Mouse (Mus musculus) stomach, embryonic 14.5 days (tissue): ENCODE results near the gene Plk1. TPM values are rescaled to one million over a fixed set of nuclear protein-coding genes. Genes with fewer than 3 reads are reported as not detected.
A peak's percentile ranks its signal among the peaks of the same experiment; 100 is the strongest.

Experiments
- ATAC-seq: fragments of 200-750 bp; cut with Nextera tagmentation; 2 replicates; pipeline ENCODE4 v1.8.0; 2017; ENCODE audit warnings: low read depth, moderate TSS enrichment; ENCODE audit not compliant: insufficient number of reproducible peaks, insufficient read depth, low FRiP score
- H3K27ac ChIP-seq: fragments of 300-500 bp; sonication (generic); 2 replicates; pipeline ENCODE4 v1.5.1; 2014; ENCODE audit warnings: mild to moderate bottlenecking, low read length, moderate library complexity, mixed read lengths
- H3K27me3 ChIP-seq: fragments of 300-500 bp; sonication (generic); 2 replicates; pipeline ENCODE4 v1.6.1; 2014; ENCODE audit warnings: low read length, control low read depth, mixed read lengths; ENCODE audit not compliant: control insufficient read depth, insufficient read depth
- H3K36me3 ChIP-seq: fragments of 300-500 bp; sonication (generic); 2 replicates; pipeline ENCODE4 v1.6.1; 2014; ENCODE audit warnings: mild to moderate bottlenecking, control low read depth, low read length, moderate library complexity, mixed read lengths; ENCODE audit not compliant: control insufficient read depth, insufficient read depth
- H3K4me1 ChIP-seq: fragments of 300-500 bp; sonication (generic); 2 replicates; pipeline ENCODE4 v1.6.1; 2014; ENCODE audit warnings: low read length, control low read depth, mixed read lengths; ENCODE audit not compliant: control insufficient read depth, insufficient read depth
- H3K4me2 ChIP-seq: fragments of 300-500 bp; sonication (generic); replicated peaks from 2 replicates; pipeline ENCODE4 v1.6.1; 2014; ENCODE audit warnings: low read depth, low read length, control low read depth
- H3K4me3 ChIP-seq: fragments of 300-500 bp; sonication (generic); 2 replicates; pipeline ENCODE4 v1.5.1; 2014; ENCODE audit warnings: low read depth, low read length, control low read depth
- H3K9ac ChIP-seq: fragments of 300-500 bp; sonication (generic); replicated peaks from 2 replicates; pipeline ENCODE4 v1.6.1; 2014; ENCODE audit warnings: low read depth, mild to moderate bottlenecking, control low read depth, low read length, moderate library complexity, mixed read lengths
- H3K9me3 ChIP-seq: fragments of 300-500 bp; sonication (generic); 2 replicates; pipeline ENCODE4 v1.6.1; 2016; ENCODE audit warnings: low read depth, low read length, control low read depth; ENCODE audit not compliant: control insufficient read depth
- WGBS: fragments of 180-500 bp; shearing (Covaris S2); extraction: QIAGEN DNeasy Blood & Tissue Kit; methylation state at CpG from one replicate; pipeline ENCODE4 v1.1.7; 2014; 5-methylcytosine and 5-hydroxymethylcytosine counted together
- polyA plus RNA-seq: library from polyadenylated mRNA; unstranded; fragments of >200 nt; fragmentation: Nextera tagmentation; extraction: Ambion mirVana; gene quantifications from 2 replicates; pipeline ENCODE4 v1.2.1, GENCODE M21; 2014

Gene Plk1
- 91.2 and 92.3 TPM in 2 replicates for polyA plus RNA-seq

DNA sequence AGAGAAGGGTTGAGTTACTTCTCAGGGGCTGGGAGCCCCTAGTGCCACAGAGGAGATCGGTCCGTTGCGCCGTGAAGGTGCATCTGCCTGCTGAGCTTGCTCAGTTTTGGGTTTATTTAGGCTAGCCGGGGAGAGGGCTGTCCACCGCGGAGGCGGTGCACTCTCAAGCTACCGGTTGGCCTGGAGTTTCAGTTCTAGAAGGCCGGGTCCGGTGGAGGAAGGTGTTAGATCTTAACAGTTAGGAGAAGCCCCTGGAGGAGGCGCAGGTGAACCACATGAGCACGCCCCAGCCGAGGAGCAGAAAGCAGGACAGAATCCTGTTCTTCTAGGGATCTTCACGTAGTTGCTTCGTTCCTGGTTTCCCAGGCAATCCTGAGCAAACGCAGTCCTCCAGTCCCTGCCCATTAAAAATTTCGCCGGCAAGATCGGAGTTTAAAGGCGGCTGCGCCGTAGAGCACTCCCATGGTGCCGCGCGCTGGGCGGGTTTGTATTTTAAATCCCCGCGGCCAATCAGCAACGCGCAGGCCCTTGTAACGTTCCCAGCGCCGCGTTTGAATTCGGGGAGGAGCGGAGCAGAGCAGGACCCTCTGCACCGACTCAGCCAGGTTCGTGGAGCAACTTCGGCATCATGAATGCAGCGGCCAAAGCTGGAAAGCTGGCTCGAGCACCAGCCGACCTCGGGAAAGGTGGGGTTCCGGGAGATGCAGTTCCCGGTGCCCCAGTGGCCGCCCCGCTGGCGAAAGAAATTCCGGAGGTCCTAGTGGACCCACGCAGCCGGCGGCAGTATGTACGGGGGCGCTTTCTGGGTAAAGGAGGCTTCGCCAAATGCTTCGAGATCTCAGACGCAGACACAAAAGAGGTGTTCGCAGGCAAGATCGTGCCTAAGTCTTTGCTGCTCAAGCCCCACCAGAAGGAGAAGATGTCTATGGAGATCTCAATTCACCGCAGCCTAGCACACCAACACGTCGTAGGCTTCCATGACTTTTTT, at the start of gene Plk1:
TSS of gene Plk1 (plus strand) at position 525 of the 988 bp plus-strand sequence.
- Histone ChIP-seq H3K4me2 (peak within 1 kb of the TSS; percentile 86), H3K4me1 (peaks cover 20% of the 10 kb centered on the region), H3K4me3 (peak within 1 kb of the TSS; percentile 72), H3K27ac (peak within 1 kb of the TSS; percentile 82), H3K9ac (peak within 1 kb of the TSS; percentile 57), H3K9me3 (no peaks in the 10 kb centered on the region), H3K27me3 (no peaks in the 10 kb centered on the region), H3K36me3 (peaks cover 27% of the 10 kb centered on the region; the same call in 1 of the 2 replicates)
- ATAC-seq: peak; percentile 94
- under 1% methylated on average over 63 of the region's 63 CpGs for WGBS

DNA sequence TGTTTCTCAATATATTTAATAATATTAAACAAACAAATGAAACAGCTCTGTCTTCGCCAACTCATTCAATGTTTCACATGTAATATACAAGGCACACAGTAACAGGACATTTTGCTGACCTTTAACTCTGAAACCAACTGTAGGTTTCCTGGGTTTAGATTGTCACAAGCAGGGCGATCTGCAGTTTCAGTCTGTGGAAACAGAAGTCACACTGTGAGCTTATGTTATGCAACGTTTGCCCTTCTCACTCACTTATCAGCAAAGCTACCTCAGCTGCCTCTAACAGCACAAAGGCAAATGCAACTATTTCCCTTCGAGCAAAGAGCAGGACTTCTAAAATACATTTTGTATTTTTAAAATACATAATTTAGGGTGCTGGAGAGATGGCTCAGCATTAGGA, 35.7 kb upstream of the Plk1 start:
- H3K27ac ChIP-seq: no peak overlapping the region
- H3K9ac ChIP-seq: no peak overlapping the region
- ATAC-seq: no peak
- H3K4me1 ChIP-seq: no peaks in the 10 kb centered on the region
- no peaks in the 10 kb centered on the region for H3K9me3 ChIP-seq
- WGBS: 86% methylated on average over 4 of the region's 4 CpGs
- H3K4me3 ChIP-seq: no peak overlapping the region
- peaks cover 32% of the 10 kb centered on the region for H3K36me3 ChIP-seq
- no peaks in the 10 kb centered on the region for H3K27me3 ChIP-seq
- no peak overlapping the region for H3K4me2 ChIP-seq

DNA sequence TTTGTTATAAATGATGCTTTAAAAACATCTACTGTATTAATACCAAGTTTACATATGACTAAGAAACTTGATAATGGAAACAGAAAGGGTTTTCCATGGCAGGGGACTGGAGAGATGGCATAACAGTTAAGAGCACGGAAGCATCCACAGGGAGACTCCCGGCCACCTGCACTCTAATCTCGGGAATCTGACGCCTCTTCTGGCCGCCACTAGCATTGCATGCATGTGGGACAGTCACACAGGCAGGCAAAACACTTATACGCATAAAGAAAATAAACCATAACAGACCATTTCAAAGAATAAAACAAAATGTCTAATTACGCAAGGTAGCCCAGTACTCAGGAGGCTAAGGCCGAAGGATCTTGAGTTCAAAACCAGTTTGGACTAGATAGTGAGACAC, 33.6 kb upstream of the Plk1 start:
- 77% methylated on average over 8 of the region's 8 CpGs for WGBS
- Histone ChIP-seq H3K27me3 (no peaks in the 10 kb centered on the region), H3K36me3 (peaks cover 27% of the 10 kb centered on the region), H3K4me1 (no peaks in the 10 kb centered on the region), H3K4me2 (no peak overlapping the region), H3K27ac (no peak overlapping the region), H3K4me3 (no peak overlapping the region), H3K9me3 (no peaks in the 10 kb centered on the region), H3K9ac (no peak overlapping the region)
- no peak for ATAC-seq

DNA sequence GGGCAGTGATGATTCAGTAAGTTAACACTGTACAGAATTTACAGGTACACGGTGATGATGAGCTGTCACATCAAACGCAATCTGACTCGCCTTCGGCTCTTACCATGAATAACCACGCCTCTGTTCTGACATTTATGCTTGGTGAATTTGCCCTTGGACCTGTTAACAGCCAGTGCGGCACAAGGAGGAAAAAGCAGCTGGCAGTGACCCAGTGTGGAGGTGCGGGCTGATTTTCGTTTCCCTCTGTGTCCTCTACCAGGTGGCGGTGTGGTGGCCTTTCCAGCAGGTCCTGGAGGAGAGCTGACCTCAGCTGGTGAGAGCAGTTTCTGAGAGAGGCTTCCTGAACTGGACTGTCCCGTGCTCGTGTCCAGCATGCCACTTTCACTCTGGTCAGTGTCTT, 32.3 kb upstream of the Plk1 start:
- no peaks in the 10 kb centered on the region for H3K27me3 ChIP-seq
- H3K27ac ChIP-seq: no peak overlapping the region
- no peak for ATAC-seq
- H3K9ac ChIP-seq: no peak overlapping the region
- H3K9me3 ChIP-seq: no peaks in the 10 kb centered on the region
- H3K4me2 ChIP-seq: no peak overlapping the region
- no peak overlapping the region for H3K4me3 ChIP-seq
- H3K4me1 ChIP-seq: no peaks in the 10 kb centered on the region
- WGBS: 96% methylated on average over 11 of the region's 11 CpGs
- H3K36me3 ChIP-seq: peaks cover 23% of the 10 kb centered on the region

DNA sequence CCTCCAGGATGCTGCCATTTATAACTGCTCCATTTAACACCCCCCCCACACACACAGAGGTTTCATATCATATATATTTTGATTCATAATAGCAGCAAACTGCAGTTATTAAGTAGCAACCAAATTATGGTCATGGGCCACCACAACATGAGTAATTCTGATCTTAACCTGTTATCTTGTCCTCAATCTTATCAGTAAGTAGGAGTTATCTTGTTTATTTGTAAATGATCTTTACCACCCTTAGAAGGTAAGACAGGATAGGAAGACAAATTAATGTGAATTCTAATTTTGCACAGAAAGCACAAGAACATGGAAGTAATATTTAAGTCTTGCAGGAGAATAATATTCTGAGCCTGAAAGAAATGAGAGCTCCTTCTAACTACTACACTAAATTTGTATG, 27.4 kb upstream of the Plk1 start:
- ATAC-seq: no peak

DNA sequence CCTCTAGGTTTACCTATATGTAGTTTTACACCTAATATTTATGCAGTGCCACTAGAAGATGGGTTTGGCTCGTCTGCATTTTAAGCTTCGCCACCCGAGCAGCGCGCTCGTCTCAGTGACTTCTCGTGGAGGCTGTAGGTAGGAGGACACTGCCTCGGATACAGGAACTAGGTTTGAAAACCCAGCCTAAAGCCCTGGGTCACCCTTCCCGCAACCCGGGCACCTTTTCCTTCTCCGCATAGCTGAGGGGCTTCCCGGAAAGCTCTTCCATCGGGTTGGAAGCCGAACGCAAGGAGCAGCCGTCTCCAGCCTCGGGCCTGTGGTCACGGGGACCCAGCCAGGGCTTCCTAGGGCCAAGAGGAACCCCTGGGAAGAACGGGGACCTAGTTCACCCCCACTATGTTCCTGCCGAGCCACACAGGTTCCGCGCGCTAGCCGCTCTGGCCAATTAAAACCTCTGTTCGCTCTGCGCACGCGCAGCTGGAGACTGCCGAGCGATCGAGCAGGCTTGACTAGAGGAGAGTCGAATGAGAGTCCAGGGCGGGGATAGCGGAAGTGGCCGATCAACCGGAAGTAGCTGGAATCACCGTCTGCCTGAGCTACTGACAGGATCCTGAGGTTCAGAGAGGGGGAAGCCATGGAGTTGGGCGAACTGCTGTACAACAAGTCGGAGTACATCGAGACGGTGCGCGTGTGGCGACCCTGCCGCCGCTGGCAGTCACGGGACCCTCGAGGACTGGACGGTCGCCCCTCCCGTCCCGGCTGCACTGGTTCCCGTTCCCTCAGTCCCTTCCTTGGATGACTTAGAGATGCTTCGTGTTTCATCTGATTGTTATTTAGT, 26.5 kb upstream of the Plk1 start, which contains the start of the genes Palb2 and Dctn5:
TSS of gene Palb2 (minus strand) at position 489 of the 841 bp plus-strand sequence.
TSS of gene Dctn5 (plus strand) at position 545 of the 841 bp plus-strand sequence.
- no peaks in the 10 kb centered on the region for H3K9me3 ChIP-seq
- peaks cover 21% of the 10 kb centered on the region for H3K36me3 ChIP-seq
- ATAC-seq: peak; percentile 97
- H3K4me2 ChIP-seq: peak within 1 kb of the TSS; percentile 70
- H3K4me3 ChIP-seq: peak within 1 kb of the TSS; percentile 91
- peak within 1 kb of the TSS; percentile 44; the same call in 1 of the 2 replicates for H3K27ac ChIP-seq
- H3K4me1 ChIP-seq: no peaks in the 10 kb centered on the region
- peak within 1 kb of the TSS; percentile 81 for H3K9ac ChIP-seq
- H3K27me3 ChIP-seq: no peaks in the 10 kb centered on the region
- under 1% methylated on average over 54 of the region's 54 CpGs for WGBS

More for the DNA sequence above, 27.4 kb upstream of the Plk1 start:
- no peak overlapping the region for H3K27ac ChIP-seq
- peak overlapping the region; percentile 70 for H3K4me2 ChIP-seq
- no peaks in the 10 kb centered on the region for H3K9me3 ChIP-seq
- H3K36me3 ChIP-seq: peaks cover 24% of the 10 kb centered on the region
- no peaks in the 10 kb centered on the region for H3K27me3 ChIP-seq
- H3K4me3 ChIP-seq: peak overlapping the region; percentile 91
- no peaks in the 10 kb centered on the region for H3K4me1 ChIP-seq
- H3K9ac ChIP-seq: peak overlapping the region; percentile 81; the same call in 1 of the 2 replicates

DNA sequence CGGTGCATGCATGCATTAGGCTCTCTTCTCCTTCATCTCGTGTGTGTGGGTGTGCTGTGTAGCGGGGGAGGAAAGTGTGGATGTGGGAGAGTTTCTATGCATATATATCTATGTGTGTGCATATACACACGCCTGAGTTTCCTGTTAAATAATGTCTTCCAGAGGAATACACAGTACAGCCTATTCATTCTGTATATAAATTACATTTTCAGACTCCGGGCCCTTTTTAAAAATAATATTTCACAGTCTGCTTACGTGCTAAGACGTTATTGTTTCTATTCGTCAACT, 26.0 kb upstream of the Plk1 start:
- Histone ChIP-seq H3K4me3 (peak overlapping the region; percentile 91), H3K9me3 (no peaks in the 10 kb centered on the region), H3K9ac (peak overlapping the region; percentile 66), H3K27ac (no peak overlapping the region), H3K4me1 (no peaks in the 10 kb centered on the region), H3K36me3 (peaks cover 25% of the 10 kb centered on the region), H3K4me2 (peak overlapping the region; percentile 67), H3K27me3 (no peaks in the 10 kb centered on the region)
- 17% methylated on average over 8 of the region's 8 CpGs for WGBS
- ATAC-seq: no peak; the same call in 1 of the 2 replicates

DNA sequence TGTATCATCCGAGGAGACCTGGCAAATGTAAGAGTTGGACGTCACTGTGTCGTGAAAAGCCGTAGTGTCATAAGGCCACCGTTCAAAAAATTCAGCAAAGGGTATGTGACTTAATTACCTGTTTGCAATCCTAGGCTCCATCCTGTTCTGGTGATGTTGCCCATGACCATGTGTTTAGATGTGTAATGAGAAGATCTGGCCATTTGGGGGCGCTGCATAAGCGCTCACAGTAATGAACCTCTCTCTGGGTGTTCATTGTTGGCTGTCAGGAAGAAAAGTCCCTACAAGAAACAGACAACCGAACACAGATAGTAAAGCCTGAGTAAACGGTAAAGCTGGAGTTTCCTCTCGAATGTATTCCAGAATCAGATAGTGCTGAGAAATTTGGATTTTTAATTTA, 24.2 kb upstream of the Plk1 start:
- H3K4me1 ChIP-seq: no peaks in the 10 kb centered on the region
- WGBS: 74% methylated on average over 10 of the region's 10 CpGs
- no peaks in the 10 kb centered on the region for H3K9me3 ChIP-seq
- peaks cover 43% of the 10 kb centered on the region for H3K36me3 ChIP-seq
- H3K27me3 ChIP-seq: no peaks in the 10 kb centered on the region
- no peak for ATAC-seq
- no peak overlapping the region for H3K27ac ChIP-seq
- no peak overlapping the region for H3K4me3 ChIP-seq
- no peak overlapping the region for H3K9ac ChIP-seq
- no peak overlapping the region for H3K4me2 ChIP-seq
